Mouse (Mus musculus): Measurements from ENCODE around the gene Acox3.

- TF ChIP-seq MAFK (IDR thresholded peaks at IDR 0.05; ENCODE audit: insufficient read depth, low read depth, low read length) (no peak), ZC3H11A (IDR thresholded peaks at IDR 0.05; ENCODE audit: borderline replicate concordance, low read depth, low read length) (no peak), HCFC1 (IDR thresholded peaks at IDR 0.05; ENCODE audit: borderline replicate concordance, insufficient read depth, low read length) (no peak)
Measured at GRCm38 (mm10) chr5:35593272-35593671, 10.4 kb downstream of the Acox3 start.

Data from ES-E14 (cell line).